Mouse (Mus musculus): ENCODE measurements at regions not wholly inside any gene's neighbourhood (a gene's known extent, or its start where the extent isn't known, plus 50 kb on each side); places are given as distances from the start of the nearest gene placed in this dataset.
A peak's percentile ranks its signal among the peaks of the same experiment; 100 is the strongest.
"Not testable (repeated sequence)": the region's sequence is repeated elsewhere in the genome, so short reads cannot be mapped to it uniquely, and the experiment has no call there.

DNA sequence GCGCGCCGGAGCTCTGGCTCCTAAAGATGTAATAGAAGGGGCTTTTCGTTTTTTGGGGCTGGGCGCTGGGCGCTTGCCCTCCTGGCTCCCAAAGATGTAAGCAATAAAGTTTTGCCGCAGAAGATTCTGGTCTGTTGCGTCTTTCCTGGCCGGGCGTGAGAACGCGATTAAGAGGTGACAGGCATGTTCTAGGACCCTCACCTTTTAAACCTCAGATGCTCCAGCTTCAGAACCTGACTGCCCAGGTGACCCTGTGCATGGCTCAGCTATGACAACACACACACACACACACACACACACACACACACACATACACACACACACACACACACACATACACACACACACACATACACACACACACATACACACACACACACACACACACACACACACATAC, 391.3 kb downstream of the Sox9 start:
- H3K27me3 ChIP-seq (ENCODE audit: control insufficient read depth, insufficient read depth, low read length); ATAC-seq (replicated peaks; ENCODE audit: extremely low read depth, insufficient read depth, low FRiP score); H3K36me3 ChIP-seq (ENCODE audit: control insufficient read depth, insufficient read depth); H3K4me1 ChIP-seq (ENCODE audit: control insufficient read depth, insufficient read depth, low read length); H3K9me3 ChIP-seq (replicated peaks; ENCODE audit: control insufficient read depth, low read length); H3K9ac ChIP-seq (ENCODE audit: low read length); H3K27ac ChIP-seq (ENCODE audit: low read length): not testable (repeated sequence)
- H3K4me3 ChIP-seq (ENCODE audit: low read length): peak overlapping the region; percentile 40
- WGBS: 41% methylated on average over 12 of the region's 12 CpGs
- H3K4me2 ChIP-seq (ENCODE audit: low read depth, low read length): peak overlapping the region; percentile 52

DNA sequence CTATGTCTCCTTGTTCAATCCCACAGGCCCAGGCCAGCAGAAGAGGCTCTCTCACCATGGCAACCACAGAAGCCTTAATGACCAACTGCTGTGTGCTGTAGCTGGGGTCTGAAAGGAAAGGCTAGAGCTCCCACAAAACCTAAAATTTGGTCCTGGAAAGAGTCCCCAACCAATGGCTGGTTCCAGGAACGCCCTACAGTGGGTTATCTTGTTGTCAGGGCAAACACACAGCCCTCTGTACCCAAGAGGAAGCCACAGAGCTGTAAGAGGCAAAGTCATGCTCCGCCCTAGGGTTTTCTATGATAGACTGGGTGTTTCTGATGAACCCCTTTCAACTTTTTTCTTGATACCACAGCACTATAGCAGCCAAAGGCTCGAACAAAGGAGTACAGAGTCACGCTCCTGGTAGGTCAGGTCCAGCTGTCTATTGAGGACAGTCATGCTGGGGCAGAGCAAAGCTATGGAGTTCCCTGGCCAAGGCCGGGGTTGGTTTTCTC, 392.0 kb downstream of the Sox9 start:
- Histone ChIP-seq H3K36me3 (ENCODE audit: control insufficient read depth, insufficient read depth) (no peaks in the 10 kb centered on the region), H3K27me3 (ENCODE audit: control insufficient read depth, insufficient read depth, low read length) (no peaks in the 10 kb centered on the region), H3K4me3 (ENCODE audit: low read length) (no peak overlapping the region), H3K9me3 (replicated peaks; ENCODE audit: control insufficient read depth, low read length) (no peaks in the 10 kb centered on the region), H3K4me1 (ENCODE audit: control insufficient read depth, insufficient read depth, low read length) (peaks cover 7% of the 10 kb centered on the region), H3K9ac (ENCODE audit: low read length) (no peak overlapping the region), H3K4me2 (ENCODE audit: low read depth, low read length) (no peak overlapping the region), H3K27ac (ENCODE audit: low read length) (no peak overlapping the region)
- ATAC-seq (replicated peaks; ENCODE audit: extremely low read depth, insufficient read depth, low FRiP score): no peak
- WGBS: 60% methylated on average over 5 of the region's 5 CpGs

DNA sequence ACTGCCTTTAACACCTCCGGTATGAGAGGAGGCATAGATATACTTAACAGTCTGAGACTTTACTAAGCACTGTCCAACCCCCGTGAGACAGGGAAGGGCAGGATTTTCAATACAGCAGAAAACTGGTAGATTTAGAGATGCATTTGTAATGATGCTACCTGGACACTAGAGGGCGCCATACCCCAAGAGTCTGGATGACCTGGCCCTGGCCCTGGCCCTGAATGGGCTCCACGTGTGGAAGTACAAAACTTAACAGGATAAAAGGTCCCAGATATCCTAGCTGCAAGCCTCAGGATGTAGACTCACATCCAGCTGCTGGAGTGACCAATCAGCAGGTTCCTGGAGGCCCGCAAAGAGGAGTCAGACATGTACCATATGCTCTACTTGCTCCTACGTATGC, 393.3 kb downstream of the Sox9 start:
- no peak for ATAC-seq (replicated peaks; ENCODE audit: extremely low read depth, insufficient read depth, low FRiP score)
- H3K9me3 ChIP-seq (replicated peaks; ENCODE audit: control insufficient read depth, low read length): no peaks in the 10 kb centered on the region
- WGBS: 36% methylated on average over 6 of the region's 6 CpGs

DNA sequence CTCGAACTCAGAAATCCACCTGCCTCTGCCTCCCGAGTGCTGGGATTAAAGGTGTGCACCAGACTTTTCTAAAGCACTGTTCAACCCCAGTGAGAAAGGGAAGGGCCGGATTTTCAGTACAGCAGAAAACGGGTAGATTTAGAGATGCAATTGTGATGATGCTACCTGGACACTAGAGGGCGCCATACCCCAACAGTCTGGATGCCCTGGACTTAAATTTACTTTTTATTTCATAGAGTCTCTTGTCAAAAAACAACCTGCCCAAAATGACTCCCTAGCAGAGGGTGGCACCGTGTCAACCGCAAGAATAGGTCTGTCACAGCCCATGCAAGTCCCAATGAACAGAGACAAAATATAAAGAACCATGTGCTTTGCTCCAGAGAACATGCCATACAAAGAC, 394.2 kb downstream of the Sox9 start:
- H3K36me3 ChIP-seq (ENCODE audit: control insufficient read depth, insufficient read depth): no peaks in the 10 kb centered on the region
- no peak overlapping the region for H3K4me3 ChIP-seq (ENCODE audit: low read length)
- WGBS: 25% methylated on average over 7 of the region's 7 CpGs
- no peak overlapping the region for H3K9ac ChIP-seq (ENCODE audit: low read length)
- ATAC-seq (replicated peaks; ENCODE audit: extremely low read depth, insufficient read depth, low FRiP score): no peak
- H3K27ac ChIP-seq (ENCODE audit: low read length): no peak overlapping the region
- H3K27me3 ChIP-seq (ENCODE audit: control insufficient read depth, insufficient read depth, low read length): no peaks in the 10 kb centered on the region
- H3K4me1 ChIP-seq (ENCODE audit: control insufficient read depth, insufficient read depth, low read length): peaks cover 5% of the 10 kb centered on the region
- H3K4me2 ChIP-seq (ENCODE audit: low read depth, low read length): no peak overlapping the region
- H3K9me3 ChIP-seq (replicated peaks; ENCODE audit: control insufficient read depth, low read length): no peaks in the 10 kb centered on the region

More for the DNA sequence above, 393.3 kb downstream of the Sox9 start:
- H3K27me3 ChIP-seq (ENCODE audit: control insufficient read depth, insufficient read depth, low read length): no peaks in the 10 kb centered on the region
- H3K4me3 ChIP-seq (ENCODE audit: low read length): no peak overlapping the region
- peaks cover 7% of the 10 kb centered on the region for H3K4me1 ChIP-seq (ENCODE audit: control insufficient read depth, insufficient read depth, low read length)
- H3K9ac ChIP-seq (ENCODE audit: low read length): no peak overlapping the region
- H3K27ac ChIP-seq (ENCODE audit: low read length): no peak overlapping the region
- H3K4me2 ChIP-seq (ENCODE audit: low read depth, low read length): no peak overlapping the region
- no peaks in the 10 kb centered on the region for H3K36me3 ChIP-seq (ENCODE audit: control insufficient read depth, insufficient read depth)

DNA sequence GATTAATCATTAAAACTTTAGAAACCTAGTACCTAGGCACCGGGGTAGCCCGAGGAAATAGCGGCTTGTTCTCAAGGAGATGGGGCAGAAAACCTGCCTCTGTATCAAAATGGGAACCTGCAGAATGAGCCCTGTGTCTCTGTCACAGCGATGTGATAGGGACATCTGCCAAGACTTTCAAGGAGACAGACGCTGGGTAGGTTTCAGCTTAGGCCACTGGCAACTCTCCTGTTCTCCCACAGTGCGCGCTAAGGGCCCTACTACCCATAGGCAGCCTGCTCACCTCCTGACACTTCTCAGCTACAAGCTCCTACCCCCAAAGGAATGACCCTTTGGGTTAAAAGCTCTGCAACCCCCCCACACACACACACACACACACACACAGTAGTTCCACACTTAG, 396.4 kb downstream of the Sox9 start:
- Histone ChIP-seq H3K4me2 (ENCODE audit: low read depth, low read length) (no peak overlapping the region), H3K9ac (ENCODE audit: low read length) (no peak overlapping the region), H3K4me1 (ENCODE audit: control insufficient read depth, insufficient read depth, low read length) (no peaks in the 10 kb centered on the region), H3K9me3 (replicated peaks; ENCODE audit: control insufficient read depth, low read length) (0 out of 2 replicates have a peak, but pooled peaks cover 2% of the 10 kb centered on the region), H3K27ac (ENCODE audit: low read length) (no peak overlapping the region), H3K4me3 (ENCODE audit: low read length) (no peak overlapping the region), H3K36me3 (ENCODE audit: control insufficient read depth, insufficient read depth) (no peaks in the 10 kb centered on the region), H3K27me3 (ENCODE audit: control insufficient read depth, insufficient read depth, low read length) (no peaks in the 10 kb centered on the region)
- ATAC-seq (replicated peaks; ENCODE audit: extremely low read depth, insufficient read depth, low FRiP score): no peak
- 74% methylated on average over 7 of the region's 7 CpGs for WGBS

DNA sequence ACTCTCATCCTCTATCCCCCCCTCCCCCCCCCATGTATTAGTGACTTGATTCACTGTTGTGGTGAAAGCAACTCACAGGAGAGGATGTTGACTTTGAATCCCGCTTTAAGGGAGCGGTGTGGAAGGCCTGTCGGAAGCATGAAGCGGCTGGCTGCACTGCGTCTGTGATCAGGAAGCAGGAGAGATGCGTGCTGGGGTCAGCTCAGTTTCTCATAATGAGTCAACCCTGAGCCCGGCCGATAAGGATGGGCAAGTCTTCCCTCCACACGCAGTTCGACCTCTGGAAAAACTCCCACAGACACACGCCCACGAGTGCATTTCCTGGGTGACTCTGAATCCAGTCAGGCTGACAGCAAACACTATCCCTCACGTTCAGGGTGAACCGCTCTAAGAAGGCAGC, 398.0 kb downstream of the Sox9 start:
- Histone ChIP-seq H3K4me2 (ENCODE audit: low read depth, low read length) (no peak overlapping the region), H3K36me3 (ENCODE audit: control insufficient read depth, insufficient read depth) (no peaks in the 10 kb centered on the region), H3K4me3 (ENCODE audit: low read length) (no peak overlapping the region), H3K9me3 (replicated peaks; ENCODE audit: control insufficient read depth, low read length) (0 out of 2 replicates have a peak, but pooled peaks cover 2% of the 10 kb centered on the region), H3K27me3 (ENCODE audit: control insufficient read depth, insufficient read depth, low read length) (no peaks in the 10 kb centered on the region), H3K4me1 (ENCODE audit: control insufficient read depth, insufficient read depth, low read length) (no peaks in the 10 kb centered on the region; the same call in 1 of the 2 replicates), H3K9ac (ENCODE audit: low read length) (no peak overlapping the region), H3K27ac (ENCODE audit: low read length) (no peak overlapping the region)
- 51% methylated on average over 14 of the region's 14 CpGs for WGBS
- ATAC-seq (replicated peaks; ENCODE audit: extremely low read depth, insufficient read depth, low FRiP score): no peak

DNA sequence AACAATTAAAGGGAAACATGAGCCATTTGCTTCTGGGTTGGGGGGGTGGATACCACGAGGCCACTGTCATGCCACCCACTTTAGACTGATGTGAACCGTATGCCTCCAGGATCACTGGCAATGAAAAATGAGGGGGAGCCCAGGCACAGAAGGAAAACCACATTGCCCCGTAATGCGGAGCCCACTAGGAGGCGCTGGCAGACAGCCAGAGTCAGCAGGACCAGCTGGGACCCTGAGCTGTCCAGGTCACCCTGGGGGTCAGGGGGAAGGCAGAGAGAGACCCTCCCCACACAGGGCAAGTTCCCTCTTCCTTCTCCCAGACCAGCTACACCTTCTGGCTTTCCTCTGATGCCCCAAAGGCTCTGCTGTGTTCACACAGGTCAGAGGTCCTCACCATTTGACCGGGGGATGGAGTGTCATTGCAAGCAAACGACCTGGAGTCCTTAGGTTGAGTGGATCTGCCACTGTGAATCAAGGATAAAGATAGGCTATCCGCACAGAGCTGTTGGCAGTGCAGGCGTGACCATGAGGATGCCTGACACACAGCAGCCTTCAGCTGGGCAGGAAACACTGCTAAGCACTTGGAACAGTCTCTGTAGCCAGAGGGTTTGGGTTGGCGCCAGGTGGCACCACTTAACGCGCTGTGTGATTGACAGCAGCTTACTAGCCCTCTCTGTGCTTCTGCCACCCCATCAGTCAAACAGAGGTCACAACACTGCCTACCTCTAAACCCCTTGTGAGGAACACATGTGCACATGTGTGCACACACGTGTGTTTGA, 400.2 kb downstream of the Sox9 start:
- Histone ChIP-seq H3K9me3 (replicated peaks; ENCODE audit: control insufficient read depth, low read length) (0 out of 2 replicates have a peak, but pooled peaks cover 2% of the 10 kb centered on the region), H3K36me3 (ENCODE audit: control insufficient read depth, insufficient read depth) (no peaks in the 10 kb centered on the region), H3K9ac (ENCODE audit: low read length) (no peak overlapping the region), H3K4me1 (ENCODE audit: control insufficient read depth, insufficient read depth, low read length) (no peaks in the 10 kb centered on the region; the same call in 1 of the 2 replicates), H3K4me3 (ENCODE audit: low read length) (no peak overlapping the region), H3K27me3 (ENCODE audit: control insufficient read depth, insufficient read depth, low read length) (no peaks in the 10 kb centered on the region), H3K4me2 (ENCODE audit: low read depth, low read length) (no peak overlapping the region), H3K27ac (ENCODE audit: low read length) (no peak overlapping the region)
- 61% methylated on average over 13 of the region's 13 CpGs for WGBS
- no peak; the same call in 1 of the 2 replicates for ATAC-seq (replicated peaks; ENCODE audit: extremely low read depth, insufficient read depth, low FRiP score)

DNA sequence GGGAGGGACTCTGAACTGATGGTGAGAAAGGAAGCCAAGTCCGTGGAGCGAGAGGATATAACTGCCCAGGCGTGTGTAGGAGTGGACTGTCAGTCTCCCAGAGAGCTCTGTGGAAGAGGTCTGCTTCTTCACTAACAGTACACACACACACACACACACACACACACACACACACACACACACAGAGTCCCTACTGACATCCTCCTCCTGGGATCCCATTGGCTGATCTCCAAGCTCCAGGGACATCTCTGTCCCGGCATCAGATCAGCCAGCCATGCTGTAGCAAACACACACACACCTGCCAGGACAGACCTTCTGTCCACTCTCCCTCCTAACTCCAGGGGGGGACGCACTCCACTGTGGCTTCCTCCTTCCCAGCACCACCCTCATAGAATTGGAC, 401.5 kb downstream of the Sox9 start:
- Histone ChIP-seq H3K4me2 (ENCODE audit: low read depth, low read length) (no peak overlapping the region), H3K9me3 (replicated peaks; ENCODE audit: control insufficient read depth, low read length) (0 out of 2 replicates have a peak, but pooled peaks cover 2% of the 10 kb centered on the region), H3K9ac (ENCODE audit: low read length) (no peak overlapping the region), H3K4me1 (ENCODE audit: control insufficient read depth, insufficient read depth, low read length) (no peaks in the 10 kb centered on the region; the same call in 1 of the 2 replicates), H3K27me3 (ENCODE audit: control insufficient read depth, insufficient read depth, low read length) (no peaks in the 10 kb centered on the region), H3K27ac (ENCODE audit: low read length) (no peak overlapping the region), H3K36me3 (ENCODE audit: control insufficient read depth, insufficient read depth) (no peaks in the 10 kb centered on the region), H3K4me3 (ENCODE audit: low read length) (no peak overlapping the region)
- ATAC-seq (replicated peaks; ENCODE audit: extremely low read depth, insufficient read depth, low FRiP score): no peak
- 67% methylated on average over 5 of the region's 5 CpGs for WGBS

DNA sequence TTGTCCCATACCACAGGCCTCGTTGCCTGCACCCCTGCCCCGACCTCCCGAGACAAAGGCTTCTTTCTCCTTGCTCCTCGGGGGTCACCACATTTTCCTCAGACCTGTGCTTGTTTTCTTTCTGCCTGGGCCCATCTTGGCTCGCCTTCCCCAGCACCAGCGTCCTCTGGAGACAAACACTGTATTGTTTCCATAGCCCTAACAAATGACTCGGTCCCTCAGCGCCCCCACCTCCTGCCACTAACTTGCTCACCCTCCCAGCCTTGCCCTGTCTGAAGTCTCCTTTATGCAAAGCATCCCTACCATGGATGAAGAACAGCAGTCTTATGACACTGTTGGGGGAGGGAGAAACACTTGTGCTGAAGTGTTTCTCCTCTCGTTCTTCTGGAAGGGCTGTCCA, 402.1 kb downstream of the Sox9 start:
- ATAC-seq (replicated peaks; ENCODE audit: extremely low read depth, insufficient read depth, low FRiP score): no peak
- H3K36me3 ChIP-seq (ENCODE audit: control insufficient read depth, insufficient read depth): no peaks in the 10 kb centered on the region
- H3K9me3 ChIP-seq (replicated peaks; ENCODE audit: control insufficient read depth, low read length): 0 out of 2 replicates have a peak, but pooled peaks cover 2% of the 10 kb centered on the region
- H3K27ac ChIP-seq (ENCODE audit: low read length): no peak overlapping the region
- H3K4me1 ChIP-seq (ENCODE audit: control insufficient read depth, insufficient read depth, low read length): no peaks in the 10 kb centered on the region; the same call in 1 of the 2 replicates
- H3K4me3 ChIP-seq (ENCODE audit: low read length): no peak overlapping the region
- WGBS: 35% methylated on average over 9 of the region's 9 CpGs
- no peak overlapping the region for H3K4me2 ChIP-seq (ENCODE audit: low read depth, low read length)
- no peak overlapping the region for H3K9ac ChIP-seq (ENCODE audit: low read length)
- H3K27me3 ChIP-seq (ENCODE audit: control insufficient read depth, insufficient read depth, low read length): no peaks in the 10 kb centered on the region

All from heart, embryonic 16.5 days (tissue).